19 mouse cellular contexts compared by ENCODE assay signal in genomic region chr6:88839135-88839970, GRCm38 (mm10). TPM values are rescaled to one million over a fixed set of nuclear protein-coding genes. Genes with fewer than 3 reads are reported as not detected.
A peak's percentile ranks its signal among the peaks of the same experiment; 100 is the strongest.
DNase-seq lines count a peak whose midpoint lies in the region; ATAC-seq lines count a peak whose summit lies in the region.
"Had no signal": no experiment of that assay in that cellular context is flagged by ENCODE, and none has a peak within 500 bp of the region (broad histone marks: within the 10 kb centered on the region; RNA-seq: fewer than 3 reads in every experiment).

No protein-coding gene starts in this region.

- WGBS in liver, embryonic 12.5 days (ENCODE audit: insufficient replicate concordance), result 85% methylated on average over 26 of the region's 26 CpGs
- 83% methylated on average over 26 of the region's 26 CpGs for WGBS in liver, embryonic 15.5 days (ENCODE audit: insufficient replicate concordance)

- H3K9ac ChIP-seq in liver, embryonic 12.5 days, result no peak overlapping the region
- no peak overlapping the region for H3K9ac ChIP-seq in liver, embryonic 15.5 days

- peak overlapping the region; percentile 99 for H3K4me2 ChIP-seq in liver, embryonic 12.5 days
- H3K4me2 ChIP-seq in liver, embryonic 15.5 days, result peak overlapping the region; percentile 100; the same call in 1 of the 2 replicates

- peak overlapping the region; percentile 92; the same call in 1 of the 2 replicates for H3K27ac ChIP-seq in liver, embryonic 12.5 days
- H3K27ac ChIP-seq in brown adipose tissue, adult 24 weeks (replicated peaks; ENCODE audit: low read depth, low read length), result no peak overlapping the region
- H3K27ac ChIP-seq in liver, embryonic 15.5 days (replicated peaks), result no peak overlapping the region; the same call in 1 of the 2 replicates
- H3K27ac ChIP-seq: hindbrain, embryonic 10.5 days had no signal

- peak; percentile 77 for DNase-seq in cerebellum, adult 11-12 months
- DNase-seq in cerebellum, postnatal 4 days (ENCODE audit: low spot score in 2 of 2), result no peak
- DNase-seq in liver, result no peak
- DNase-seq in lung, postnatal 25 days (ENCODE audit: low spot score), result no peak
- no peak for DNase-seq in frontal cortex, postnatal 14 days (ENCODE audit: low spot score in 2 of 2)
- DNase-seq: left cerebral cortex, postnatal 4 days; lung, adult 18-20 months; lung, postnatal 36 days; midbrain, embryonic 14.5 days; retina, postnatal 1 day; thymus, postnatal 4 days had no signal

- H3K9me3 ChIP-seq in liver, embryonic 12.5 days (replicated peaks), result no peaks in the 10 kb centered on the region
- H3K9me3 ChIP-seq in liver, embryonic 15.5 days (replicated peaks), result no peaks in the 10 kb centered on the region
- H3K9me3 ChIP-seq: hindbrain, embryonic 10.5 days had no signal

- ATAC-seq in liver, embryonic 12.5 days, result no peak
- no peak for ATAC-seq in liver, embryonic 15.5 days (ENCODE audit: insufficient read depth)
- ATAC-seq: forebrain, embryonic 14.5 days; inflammation-experienced regulatory T-cells, adult 6 months; Patski had no signal

- H3K4me1 ChIP-seq in liver, embryonic 12.5 days, result peaks cover 63% of the 10 kb centered on the region
- peaks cover 5% of the 10 kb centered on the region; the same call in 1 of the 2 replicates for H3K4me1 ChIP-seq in brown adipose tissue, adult 24 weeks (ENCODE audit: control insufficient read depth, insufficient read depth, insufficient read length, low read length)
- H3K4me1 ChIP-seq in liver, embryonic 15.5 days (replicated peaks), result peaks cover 70% of the 10 kb centered on the region

- H3K36me3 ChIP-seq in liver, embryonic 12.5 days, result peaks cover 49% of the 10 kb centered on the region
- peaks cover 50% of the 10 kb centered on the region for H3K36me3 ChIP-seq in liver, embryonic 15.5 days (replicated peaks)

- H3K27me3 ChIP-seq in liver, embryonic 12.5 days (replicated peaks), result no peaks in the 10 kb centered on the region; the same call in 1 of the 2 replicates
- H3K27me3 ChIP-seq in liver, embryonic 15.5 days, result no peaks in the 10 kb centered on the region
- H3K27me3 ChIP-seq: Patski had no signal

- H3K4me3 ChIP-seq in liver, embryonic 12.5 days, result peak overlapping the region; percentile 79; the same call in 1 of the 2 replicates
- 0 out of 2 replicates have a peak overlapping the region, but pooled peaks have one; percentile 7 for H3K4me3 ChIP-seq in brown adipose tissue, adult 24 weeks (ENCODE audit: insufficient read depth, low read depth, low read length)
- H3K4me3 ChIP-seq in liver, embryonic 15.5 days (replicated peaks), result peak overlapping the region; percentile 81; the same call in 1 of the 2 replicates
- H3K4me3 ChIP-seq: hindbrain, embryonic 10.5 days; myocyte had no signal

RNA-seq across cellular contexts. Expression of gene Abtb1, which starts 2.4 kb away (rescaled TPM):
- 37.6 and 40.0 TPM in 2 replicates for polyA plus RNA-seq in liver, embryonic 12.5 days (2016; fragmentation: Nextera tagmentation; extraction: Ambion mirVana)
- 8.6 and 12.6 TPM in 2 replicates for polyA plus RNA-seq in brown adipose tissue, adult 24 weeks (2012; ENCODE audit: insufficient read depth, insufficient read length, missing spikeins)
- polyA plus RNA-seq in liver, embryonic 15.5 days (2015; fragmentation: Nextera tagmentation; extraction: Ambion mirVana), result 57.7 and 66.9 TPM in 2 replicates

RNA-seq across cellular contexts. Expression of gene Podxl2, which starts 35.5 kb away (rescaled TPM):
- 4.6 and 5.0 TPM in 2 replicates for polyA plus RNA-seq in liver, embryonic 12.5 days (2016; fragmentation: Nextera tagmentation; extraction: Ambion mirVana)
- 1.1 and 1.6 TPM in 2 replicates for polyA plus RNA-seq in brown adipose tissue, adult 24 weeks (2012; ENCODE audit: insufficient read depth, insufficient read length, missing spikeins)
- polyA plus RNA-seq in liver, embryonic 15.5 days (2015; fragmentation: Nextera tagmentation; extraction: Ambion mirVana), result 1.7 and 1.8 TPM in 2 replicates
- polyA plus RNA-seq: inflammation-experienced regulatory T-cells, adult 6 months had no signal

RNA-seq across cellular contexts. Expression of gene Mcm2, which starts 59.2 kb away (rescaled TPM):
- polyA plus RNA-seq in liver, embryonic 12.5 days (2016; fragmentation: Nextera tagmentation; extraction: Ambion mirVana), result 240 and 243 TPM in 2 replicates
- polyA plus RNA-seq in brown adipose tissue, adult 24 weeks (2012; ENCODE audit: insufficient read depth, insufficient read length, missing spikeins), result 1.7 and 1.8 TPM in 2 replicates
- polyA plus RNA-seq in liver, embryonic 15.5 days (2015; fragmentation: Nextera tagmentation; extraction: Ambion mirVana), result 147 and 155 TPM in 2 replicates

Comparison
In these comparisons a context has a peak if more than half of its experiments do, and no peak if none do; other contexts are left out.
1. H3K4me3 ChIP-seq: peak in every context shown above with its lines; median percentile 81 in liver, embryonic 15.5 days; 79 in liver, embryonic 12.5 days; 7 in brown adipose tissue, adult 24 weeks.
2. RNA of gene Mcm2, which starts 59.2 kb away (polyA plus RNA-seq): 240 to 243 TPM in liver, embryonic 12.5 days and 147 to 155 TPM in liver, embryonic 15.5 days; 1.7 to 1.8 TPM in brown adipose tissue, adult 24 weeks; every median in the first group is over 10 times any median in the second.